Mouse (Mus musculus) heart, adult 2 months (tissue): ENCODE measurements around the gene Nfkbib.

Experiments used
- CTCF ChIP-seq: fragments of 200-600 bp; IDR thresholded peaks from 2 replicates; pipeline ENCODE4 v1.8.1; 2022; ENCODE audit warnings: antibody characterized with exemption, mild to moderate bottlenecking, moderate library complexity
- EP300 ChIP-seq: fragments of 200-500 bp; IDR thresholded peaks from 2 replicates; pipeline ENCODE4 v1.6.1; 2011; ENCODE audit warnings: low read depth, low read length, control low read depth; ENCODE audit not compliant: insufficient read depth
- POLR2A ChIP-seq: fragments of 200-500 bp; IDR thresholded peaks from 2 replicates; pipeline ENCODE4 v1.6.1; 2011; ENCODE audit warnings: mild to moderate bottlenecking, low read depth, low read length, control low read depth; ENCODE audit not compliant: insufficient read depth

- TF ChIP-seq CTCF (no peak), POLR2A (no peak), EP300 (no peak)
Observed at GRCm38 (mm10) chr7:28733211-28733610, 34.1 kb downstream of the Nfkbib start.
